Mouse (Mus musculus): ENCODE measurements at regions not wholly inside any gene's neighbourhood (a gene's known extent, or its start where the extent isn't known, plus 50 kb on each side); places are given as distances from the start of the nearest gene placed in this dataset.

GRCm38 (mm10) chr13:16670047-16670733, 658.5 kb downstream of the Inhba start:
- H3K9ac ChIP-seq (replicated peaks; ENCODE audit: low read depth, low read length) = no peak overlapping the region
- H3K4me1 ChIP-seq (ENCODE audit: control insufficient read depth, insufficient read depth, low read length) = no peaks in the 10 kb centered on the region
- 53% methylated on average over 5 of the region's 5 CpGs for WGBS
- ATAC-seq (ENCODE audit: insufficient number of reproducible peaks, insufficient read depth, low FRiP score, low read depth) = no peak
- no peak overlapping the region for H3K4me3 ChIP-seq (ENCODE audit: low read depth, low read length)
- H3K4me2 ChIP-seq (replicated peaks; ENCODE audit: low read depth, low read length) = no peak overlapping the region
- no peak overlapping the region for H3K27ac ChIP-seq (ENCODE audit: low read length)
- H3K36me3 ChIP-seq (ENCODE audit: control insufficient read depth, insufficient read depth, low read length) = no peaks in the 10 kb centered on the region
- H3K27me3 ChIP-seq (ENCODE audit: control insufficient read depth, insufficient read depth, low read length) = no peaks in the 10 kb centered on the region
- no peaks in the 10 kb centered on the region for H3K9me3 ChIP-seq (ENCODE audit: control insufficient read depth, low read depth, low read length)

GRCm38 (mm10) chr13:16670736-16671135, 659.1 kb downstream of the Inhba start:
- Histone ChIP-seq H3K27me3 (ENCODE audit: control insufficient read depth, insufficient read depth, low read length) (no peaks in the 10 kb centered on the region), H3K4me3 (ENCODE audit: low read depth, low read length) (no peak overlapping the region), H3K36me3 (ENCODE audit: control insufficient read depth, insufficient read depth, low read length) (no peaks in the 10 kb centered on the region), H3K4me1 (ENCODE audit: control insufficient read depth, insufficient read depth, low read length) (no peaks in the 10 kb centered on the region), H3K9ac (replicated peaks; ENCODE audit: low read depth, low read length) (no peak overlapping the region), H3K4me2 (replicated peaks; ENCODE audit: low read depth, low read length) (no peak overlapping the region), H3K9me3 (ENCODE audit: control insufficient read depth, low read depth, low read length) (no peaks in the 10 kb centered on the region), H3K27ac (ENCODE audit: low read length) (no peak overlapping the region)
- no peak for ATAC-seq (ENCODE audit: insufficient number of reproducible peaks, insufficient read depth, low FRiP score, low read depth)

GRCm38 (mm10) chr13:16676873-16677272, 665.2 kb downstream of the Inhba start:
- Histone ChIP-seq H3K27me3 (ENCODE audit: control insufficient read depth, insufficient read depth, low read length) (no peaks in the 10 kb centered on the region), H3K36me3 (ENCODE audit: control insufficient read depth, insufficient read depth, low read length) (no peaks in the 10 kb centered on the region), H3K4me3 (ENCODE audit: low read depth, low read length) (no peak overlapping the region), H3K4me2 (replicated peaks; ENCODE audit: low read depth, low read length) (no peak overlapping the region), H3K9me3 (ENCODE audit: control insufficient read depth, low read depth, low read length) (no peaks in the 10 kb centered on the region), H3K4me1 (ENCODE audit: control insufficient read depth, insufficient read depth, low read length) (no peaks in the 10 kb centered on the region), H3K27ac (ENCODE audit: low read length) (no peak overlapping the region), H3K9ac (replicated peaks; ENCODE audit: low read depth, low read length) (no peak overlapping the region)
- ATAC-seq (ENCODE audit: insufficient number of reproducible peaks, insufficient read depth, low FRiP score, low read depth) = no peak
- 73% methylated on average over 1 of the region's 1 CpGs for WGBS

DNA sequence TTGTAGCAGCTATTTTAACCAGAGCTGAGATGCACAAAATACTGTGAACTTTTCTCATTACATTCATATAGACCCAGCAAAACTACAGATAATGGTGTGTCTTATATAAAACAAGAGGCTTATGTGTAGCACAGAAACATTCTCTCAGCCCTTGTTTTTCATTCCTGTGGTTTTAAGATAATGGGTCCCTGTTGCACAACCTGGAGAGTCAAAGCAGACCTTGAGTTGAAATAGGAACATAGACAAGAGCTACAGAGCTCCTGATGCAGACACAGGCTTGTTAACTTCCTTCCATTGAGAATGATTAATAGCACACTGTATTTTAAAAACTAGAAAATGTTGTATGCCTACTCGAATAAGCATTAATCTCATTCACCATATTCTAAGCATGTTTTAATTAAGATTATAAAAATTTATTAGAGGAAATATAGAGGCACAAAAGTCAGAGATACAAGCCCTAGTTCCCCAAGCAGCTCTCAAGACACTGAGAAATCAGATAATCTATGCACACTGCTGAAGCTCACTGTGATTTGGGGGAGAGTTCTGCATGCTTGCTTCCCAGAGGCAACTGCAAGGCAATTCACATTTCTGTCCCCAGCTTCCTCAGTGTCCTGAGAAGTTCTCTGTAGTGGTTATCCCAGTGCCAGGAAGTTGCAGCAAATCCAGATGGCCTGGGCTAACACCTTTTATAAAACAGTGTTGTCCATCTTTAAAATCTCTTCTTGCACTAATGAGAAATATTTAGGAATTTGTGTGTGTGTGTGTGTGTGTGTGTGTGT, 666.8 kb downstream of the Inhba start:
- no peaks in the 10 kb centered on the region for H3K9me3 ChIP-seq (ENCODE audit: control insufficient read depth, low read depth, low read length)
- H3K36me3 ChIP-seq (ENCODE audit: control insufficient read depth, insufficient read depth, low read length) = no peaks in the 10 kb centered on the region
- H3K4me2 ChIP-seq (replicated peaks; ENCODE audit: low read depth, low read length) = no peak overlapping the region
- no peak overlapping the region for H3K4me3 ChIP-seq (ENCODE audit: low read depth, low read length)
- no peak overlapping the region for H3K27ac ChIP-seq (ENCODE audit: low read length)
- no peak for ATAC-seq (ENCODE audit: insufficient number of reproducible peaks, insufficient read depth, low FRiP score, low read depth)
- no peak overlapping the region for H3K9ac ChIP-seq (replicated peaks; ENCODE audit: low read depth, low read length)
- 60% methylated on average over 1 of the region's 1 CpGs for WGBS
- no peaks in the 10 kb centered on the region for H3K4me1 ChIP-seq (ENCODE audit: control insufficient read depth, insufficient read depth, low read length)
- no peaks in the 10 kb centered on the region for H3K27me3 ChIP-seq (ENCODE audit: control insufficient read depth, insufficient read depth, low read length)

DNA sequence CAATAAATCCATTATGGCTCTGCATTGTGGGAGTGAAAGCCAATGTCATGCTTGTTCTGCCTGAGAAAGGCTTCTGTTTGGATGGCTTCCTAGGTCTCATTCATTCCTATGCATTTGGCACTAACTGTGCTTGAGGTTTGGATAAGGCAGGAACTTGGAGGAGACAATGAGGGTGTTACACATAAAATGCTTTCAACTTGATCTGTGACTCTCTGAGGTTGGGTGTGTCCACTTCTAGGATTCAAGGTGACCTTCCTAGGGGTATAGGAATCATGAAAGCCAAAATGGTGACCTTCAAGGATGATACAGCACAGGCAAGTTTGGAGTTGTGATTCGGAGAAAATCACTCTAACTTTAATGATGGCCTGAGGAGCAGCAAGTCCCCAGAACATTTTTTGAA, 682.5 kb downstream of the Inhba start:
- H3K9ac ChIP-seq (replicated peaks; ENCODE audit: low read depth, low read length) = no peak overlapping the region
- no peaks in the 10 kb centered on the region for H3K27me3 ChIP-seq (ENCODE audit: control insufficient read depth, insufficient read depth, low read length)
- no peaks in the 10 kb centered on the region for H3K4me1 ChIP-seq (ENCODE audit: control insufficient read depth, insufficient read depth, low read length)
- H3K27ac ChIP-seq (ENCODE audit: low read length) = no peak overlapping the region
- H3K4me3 ChIP-seq (ENCODE audit: low read depth, low read length) = no peak overlapping the region
- no peaks in the 10 kb centered on the region for H3K36me3 ChIP-seq (ENCODE audit: control insufficient read depth, insufficient read depth, low read length)
- no peaks in the 10 kb centered on the region for H3K9me3 ChIP-seq (ENCODE audit: control insufficient read depth, low read depth, low read length)
- WGBS = 88% methylated on average over 1 of the region's 1 CpGs
- no peak overlapping the region for H3K4me2 ChIP-seq (replicated peaks; ENCODE audit: low read depth, low read length)
- ATAC-seq (ENCODE audit: insufficient number of reproducible peaks, insufficient read depth, low FRiP score, low read depth) = no peak

GRCm38 (mm10) chr13:16700934-16701333, 689.3 kb downstream of the Inhba start:
- H3K9ac ChIP-seq (replicated peaks; ENCODE audit: low read depth, low read length) = no peak overlapping the region
- H3K4me3 ChIP-seq (ENCODE audit: low read depth, low read length) = no peak overlapping the region
- H3K36me3 ChIP-seq (ENCODE audit: control insufficient read depth, insufficient read depth, low read length) = no peaks in the 10 kb centered on the region
- WGBS = 76% methylated on average over 2 of the region's 2 CpGs
- no peaks in the 10 kb centered on the region for H3K9me3 ChIP-seq (ENCODE audit: control insufficient read depth, low read depth, low read length)
- no peak overlapping the region for H3K27ac ChIP-seq (ENCODE audit: low read length)
- ATAC-seq (ENCODE audit: insufficient number of reproducible peaks, insufficient read depth, low FRiP score, low read depth) = no peak
- no peak overlapping the region for H3K4me2 ChIP-seq (replicated peaks; ENCODE audit: low read depth, low read length)
- no peaks in the 10 kb centered on the region for H3K27me3 ChIP-seq (ENCODE audit: control insufficient read depth, insufficient read depth, low read length)
- peaks cover 5% of the 10 kb centered on the region; the same call in 1 of the 2 replicates for H3K4me1 ChIP-seq (ENCODE audit: control insufficient read depth, insufficient read depth, low read length)

DNA sequence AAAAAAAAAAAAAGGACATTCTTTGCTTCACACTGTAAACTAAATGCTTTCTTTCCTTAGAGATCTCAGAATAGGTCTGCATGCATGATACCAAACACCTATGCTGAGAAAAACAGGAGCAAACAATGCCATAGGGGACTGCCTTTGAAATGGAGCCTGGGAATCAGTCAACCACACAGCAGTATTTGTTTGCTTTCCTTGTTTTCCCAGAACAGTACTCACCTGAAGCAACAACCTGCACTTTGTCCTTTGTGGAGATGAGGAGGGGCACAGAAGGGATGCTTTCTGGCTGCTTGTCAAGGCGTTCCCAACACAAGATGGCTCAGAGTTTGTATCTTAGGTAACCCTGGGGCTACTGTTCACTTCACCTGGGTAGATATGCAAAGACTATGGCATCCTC, 690.5 kb downstream of the Inhba start:
- Histone ChIP-seq H3K9me3 (ENCODE audit: control insufficient read depth, low read depth, low read length) (no peaks in the 10 kb centered on the region), H3K4me2 (replicated peaks; ENCODE audit: low read depth, low read length) (no peak overlapping the region), H3K4me3 (ENCODE audit: low read depth, low read length) (no peak overlapping the region), H3K27ac (ENCODE audit: low read length) (no peak overlapping the region), H3K9ac (replicated peaks; ENCODE audit: low read depth, low read length) (no peak overlapping the region), H3K27me3 (ENCODE audit: control insufficient read depth, insufficient read depth, low read length) (no peaks in the 10 kb centered on the region), H3K36me3 (ENCODE audit: control insufficient read depth, insufficient read depth, low read length) (no peaks in the 10 kb centered on the region), H3K4me1 (ENCODE audit: control insufficient read depth, insufficient read depth, low read length) (peaks cover 6% of the 10 kb centered on the region; the same call in 1 of the 2 replicates)
- 71% methylated on average over 1 of the region's 1 CpGs for WGBS
- no peak for ATAC-seq (ENCODE audit: insufficient number of reproducible peaks, insufficient read depth, low FRiP score, low read depth)

GRCm38 (mm10) chr13:16705217-16706104, 693.8 kb downstream of the Inhba start:
- Histone ChIP-seq H3K9ac (replicated peaks; ENCODE audit: low read depth, low read length) (no peak overlapping the region), H3K9me3 (ENCODE audit: control insufficient read depth, low read depth, low read length) (no peaks in the 10 kb centered on the region), H3K4me3 (ENCODE audit: low read depth, low read length) (no peak overlapping the region), H3K36me3 (ENCODE audit: control insufficient read depth, insufficient read depth, low read length) (no peaks in the 10 kb centered on the region), H3K4me1 (ENCODE audit: control insufficient read depth, insufficient read depth, low read length) (peaks cover 6% of the 10 kb centered on the region; the same call in 1 of the 2 replicates), H3K27me3 (ENCODE audit: control insufficient read depth, insufficient read depth, low read length) (no peaks in the 10 kb centered on the region), H3K27ac (ENCODE audit: low read length) (no peak overlapping the region), H3K4me2 (replicated peaks; ENCODE audit: low read depth, low read length) (no peak overlapping the region)
- whole genome bisulfite sequencing = 55% methylated on average over 10 of the region's 10 CpGs
- no peak; the same call in 1 of the 2 replicates for ATAC-seq (ENCODE audit: insufficient number of reproducible peaks, insufficient read depth, low FRiP score, low read depth)
